Mouse (Mus musculus) lung, postnatal 0 days (tissue): ENCODE data around the gene Gja10.

Experiments
- CTCF ChIP-seq: IDR thresholded peaks from 2 replicates; pipeline ENCODE4 v1.5.1; 2016; ENCODE audit warnings: antibody characterized with exemption, mild to moderate bottlenecking
- EP300 ChIP-seq: IDR thresholded peaks from 2 replicates; pipeline ENCODE4 v1.6.1; 2016; ENCODE audit warnings: antibody characterized with exemption, mild to moderate bottlenecking, control low read depth

DNA sequence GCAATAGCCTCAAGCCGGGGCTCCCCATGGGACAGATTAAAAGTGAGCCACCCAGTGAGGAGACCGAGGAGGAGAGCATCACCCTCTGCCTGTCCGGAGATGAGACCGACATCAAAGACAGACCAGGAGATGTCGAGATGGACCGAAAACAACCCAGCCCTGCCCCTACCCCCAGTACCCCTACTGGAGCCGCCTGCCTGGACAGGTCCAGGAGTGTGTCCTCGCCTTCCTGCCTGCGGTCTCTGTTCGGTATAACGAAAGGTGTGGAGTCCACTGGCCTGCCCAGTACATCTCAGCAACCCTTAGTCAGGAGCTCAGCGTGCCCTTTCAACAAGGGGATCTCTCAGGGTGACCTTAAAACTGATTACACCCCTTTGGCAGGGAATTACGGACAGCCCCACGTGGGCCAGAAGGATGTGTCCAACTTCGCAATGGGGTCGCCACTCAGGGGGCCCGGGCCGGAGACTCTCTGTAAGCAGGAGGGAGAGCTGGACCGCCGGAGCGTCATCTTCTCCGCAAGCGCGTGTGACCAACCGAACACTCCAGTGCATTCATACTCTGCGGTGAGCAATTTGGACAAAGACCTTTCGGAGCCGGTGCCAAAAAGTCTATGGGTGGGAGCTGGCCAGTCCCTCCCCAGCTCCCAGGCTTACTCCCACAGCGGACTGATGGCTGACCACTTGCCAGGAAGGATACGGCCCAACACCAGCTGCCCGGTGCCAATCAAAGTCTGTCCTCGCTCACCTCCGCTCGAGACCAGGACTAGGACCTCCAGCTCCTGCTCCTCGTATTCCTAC is 40.0 kb downstream of the Gja10 start:
- TF ChIP-seq CTCF (no peak), EP300 (no peak)
